Mouse (Mus musculus) megakaryocyte, embryonic 14.5 days (primary cell): ENCODE results near the gene Polr1e.

Experiments used
- FLI1 ChIP-seq: IDR thresholded peaks from 2 replicates; pipeline ENCODE4 v1.6.1; 2012; ENCODE audit warnings: low read length, inconsistent platforms, mixed read lengths
- GATA1 ChIP-seq: IDR thresholded peaks from 3 replicates; pipeline ENCODE4 v1.6.1; 2012; ENCODE audit warnings: mixed read lengths, low read length, inconsistent platforms, borderline replicate concordance

DNA sequence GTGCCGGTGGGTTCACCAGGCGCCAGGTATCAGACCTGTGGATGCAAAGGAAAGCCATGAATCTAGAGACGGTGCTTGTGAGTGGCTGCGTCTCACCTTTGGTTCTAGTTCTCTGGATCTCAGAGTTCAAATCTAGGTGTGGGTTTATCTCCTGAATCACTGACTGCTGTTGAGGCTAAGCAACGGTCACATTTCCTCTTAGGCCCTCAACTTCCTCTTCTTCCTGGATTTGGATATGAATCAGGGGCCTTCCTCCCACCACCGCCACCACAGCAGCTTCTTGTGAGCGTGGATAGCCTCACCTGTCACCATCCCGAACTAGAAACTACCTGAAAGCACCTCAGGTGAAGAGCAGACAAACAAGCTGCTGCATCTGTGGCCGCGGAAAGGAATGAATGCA, 17.7 kb downstream of the Polr1e start:
- no peak for TF ChIP-seq GATA1
- no peak for TF ChIP-seq FLI1
